Mouse (Mus musculus) ES-Bruce4 (cell line): Measurements from ENCODE around the gene Glb1l. TPM values are rescaled to one million over a fixed set of nuclear protein-coding genes. Genes with fewer than 3 reads are reported as not detected.

ENCODE experiments used
- H3K27ac ChIP-seq: 2 replicates; pipeline ENCODE4 v1.5.1; 2012; ENCODE audit warnings: low read length, inconsistent platforms; ENCODE audit not compliant: insufficient read depth
- H3K27me3 ChIP-seq: 2 replicates; pipeline ENCODE4 v1.6.1; 2012; ENCODE audit warnings: mild to moderate bottlenecking, low read length, inconsistent platforms; ENCODE audit not compliant: control insufficient read depth, poor library complexity, insufficient read depth, severe bottlenecking
- H3K36me3 ChIP-seq: 2 replicates; pipeline ENCODE4 v1.6.1; 2012; ENCODE audit warnings: inconsistent platforms, mild to moderate bottlenecking, low read length, moderate library complexity; ENCODE audit not compliant: control insufficient read depth, poor library complexity, insufficient read depth, severe bottlenecking
- H3K4me1 ChIP-seq: one replicate; pipeline ENCODE4 v1.8.1; 2011; ENCODE audit warnings: low read length; ENCODE audit not compliant: control insufficient read depth, insufficient read depth
- H3K4me3 ChIP-seq: 2 replicates; pipeline ENCODE4 v1.5.1; 2011; ENCODE audit warnings: low read depth, mild to moderate bottlenecking, low read length
- H3K9ac ChIP-seq: 2 replicates; pipeline ENCODE4 v1.6.1; 2012; ENCODE audit warnings: low read depth, mild to moderate bottlenecking, inconsistent platforms; ENCODE audit not compliant: poor library complexity, severe bottlenecking
- H3K9me3 ChIP-seq: replicated peaks from 2 replicates; pipeline ENCODE4 v1.6.1; 2012; ENCODE audit warnings: mild to moderate bottlenecking, low read length, inconsistent platforms; ENCODE audit not compliant: control insufficient read depth, poor library complexity, insufficient read depth, severe bottlenecking
- CTCF ChIP-seq: IDR thresholded peaks from one replicate; pipeline ENCODE4 v1.8.1; 2011; ENCODE audit warnings: low read depth, low read length
- EP300 ChIP-seq: IDR thresholded peaks from 2 replicates; pipeline ENCODE4 v1.6.1; 2011; ENCODE audit warnings: low read depth, low read length; ENCODE audit not compliant: insufficient read depth
- POLR2A ChIP-seq: IDR thresholded peaks from one replicate; pipeline ENCODE4 v1.8.1; 2011; ENCODE audit warnings: low read length; ENCODE audit not compliant: insufficient read depth
- polyA plus RNA-seq: library from polyadenylated mRNA; stranded (reverse); fragments of >200 nt; gene quantifications from 2 replicates; pipeline ENCODE4 v1.2.4, GENCODE M21; 2011; ENCODE audit warnings: low read depth; ENCODE audit not compliant: missing spikeins, insufficient read depth, insufficient read length

Gene Glb1l
- polyA plus RNA-seq, 1 experiment: 5.1 TPM

- no peak overlapping the region for H3K27ac ChIP-seq
- no peak for TF ChIP-seq POLR2A
- TF ChIP-seq EP300: no peak
- TF ChIP-seq CTCF: no peak
- no peak overlapping the region for H3K4me3 ChIP-seq
- H3K4me1 ChIP-seq: no peaks in the 10 kb centered on the region
- H3K27me3 ChIP-seq: no peaks in the 10 kb centered on the region
- no peak overlapping the region for H3K9ac ChIP-seq
- H3K36me3 ChIP-seq: 0 out of 2 replicates have a peak, but pooled peaks cover 4% of the 10 kb centered on the region
- H3K9me3 ChIP-seq: no peaks in the 10 kb centered on the region
Measured at GRCm38 (mm10) chr1:75148727-75149126, 61.9 kb downstream of the Glb1l start.

Other genes with a start within 250 kb of the Glb1l start
- gene Nhej1, start 85.6 kb downstream of the Glb1l start, polyA plus RNA-seq: 3.7 and 5.1 TPM in 2 replicates
- not detected in 2 replicates for gene Slc23a3, start 76.9 kb downstream of the Glb1l start, polyA plus RNA-seq
- 20.0 and 23.9 TPM in 2 replicates for gene Cnppd1, start 68.1 kb downstream of the Glb1l start, polyA plus RNA-seq
- gene Retreg2, start 68.0 kb downstream of the Glb1l start, polyA plus RNA-seq: 21.9 and 22.7 TPM in 2 replicates
- 10.9 and 13.0 TPM in 2 replicates for gene Zfand2b, start 42.2 kb downstream of the Glb1l start, polyA plus RNA-seq
- gene Abcb6, start 30.4 kb downstream of the Glb1l start, polyA plus RNA-seq: 8.8 and 10.8 TPM in 2 replicates
- gene Ankzf1, start 18.7 kb downstream of the Glb1l start, polyA plus RNA-seq: 17.0 and 17.4 TPM in 2 replicates
- 10.3 and 10.6 TPM in 2 replicates for gene Atg9a, start 18.6 kb downstream of the Glb1l start, polyA plus RNA-seq
- 27.8 and 37.4 TPM in 2 replicates for gene Stk16, start within 50 bp of the Glb1l start, polyA plus RNA-seq
- 97.4 and 113 TPM in 2 replicates for gene Tuba4a, start 9.1 kb upstream of the Glb1l start, polyA plus RNA-seq
- not detected in 2 replicates for gene A630095N17Rik, start 21.3 kb upstream of the Glb1l start, polyA plus RNA-seq
- gene Dnajb2, start 25.6 kb upstream of the Glb1l start, polyA plus RNA-seq: 18.9 and 23.8 TPM in 2 replicates
- gene Ptprn, start 53.7 kb upstream of the Glb1l start, polyA plus RNA-seq: 9.1 and 10.1 TPM in 2 replicates
- gene Resp18, start 67.6 kb upstream of the Glb1l start, polyA plus RNA-seq: not detected in 2 replicates
- gene Dnpep, start 107.2 kb upstream of the Glb1l start, polyA plus RNA-seq: 104 and 105 TPM in 2 replicates
- gene Des, start 149.5 kb upstream of the Glb1l start, polyA plus RNA-seq: 18.2 and 23.3 TPM in 2 replicates
- 18.0 and 19.8 TPM in 2 replicates for gene Speg, start 164.5 kb upstream of the Glb1l start, polyA plus RNA-seq
- gene Gmppa, start 225.1 kb upstream of the Glb1l start, polyA plus RNA-seq: 35.2 and 36.5 TPM in 2 replicates
- not detected in 2 replicates for gene Asic4, start 239.6 kb upstream of the Glb1l start, polyA plus RNA-seq